8 mouse cellular contexts compared by ENCODE assay signal in the genomic region with DNA sequence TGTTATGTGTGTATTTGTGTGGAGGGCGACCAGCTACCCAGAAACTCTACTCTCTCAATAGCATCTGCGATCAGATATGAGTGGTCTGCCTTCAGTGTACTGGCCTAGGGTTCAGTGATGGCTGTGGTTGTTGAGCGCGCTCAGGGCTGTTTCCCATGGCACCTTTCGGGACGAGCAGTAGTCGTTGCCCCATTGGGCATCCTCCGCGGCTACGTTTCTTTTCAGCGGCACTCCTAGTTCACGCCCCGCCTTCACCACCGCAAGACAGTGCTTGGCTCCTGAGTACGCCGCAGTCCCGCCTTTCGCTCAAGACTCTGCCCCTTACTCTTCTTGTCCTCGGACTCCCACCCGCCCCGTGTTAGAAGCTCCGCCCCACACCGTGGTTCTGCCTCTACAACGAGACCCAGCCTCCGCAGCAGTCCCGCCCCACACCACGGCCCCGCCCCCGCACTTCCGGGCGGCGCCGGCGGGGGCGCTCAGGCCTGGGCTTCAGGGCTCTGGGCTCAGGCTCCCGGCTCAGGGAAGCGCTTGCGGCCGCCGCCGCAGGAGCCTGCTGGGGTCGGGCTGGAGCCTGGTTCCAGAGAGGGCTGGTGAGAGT. TPM values are rescaled to one million over a fixed set of nuclear protein-coding genes. Genes with fewer than 3 reads are reported as not detected.
DNase-seq lines count a peak whose midpoint lies in the region; ATAC-seq and TF ChIP-seq lines count a peak whose summit lies in the region.

Gene Axin1 (plus strand): TSS at position 450 of the 598 bp plus-strand sequence.

- no peak for TF ChIP-seq EP300 in heart, postnatal 0 days (IDR thresholded peaks at IDR 0.05; ENCODE audit: low read depth)

- H3K27ac ChIP-seq in forebrain, embryonic 12.5 days, result peak within 1 kb of the TSS; percentile 94
- peak within 1 kb of the TSS; percentile 95 for H3K27ac ChIP-seq in heart, postnatal 0 days (ENCODE audit: low read depth)
- peak within 1 kb of the TSS; percentile 86 for H3K27ac ChIP-seq in liver, embryonic 16.5 days (ENCODE audit: low read length)
- H3K27ac ChIP-seq in neural tube, embryonic 13.5 days (replicated peaks), result peak within 1 kb of the TSS; percentile 97
- H3K27ac ChIP-seq in testis, adult 2 months (ENCODE audit: control insufficient read depth, insufficient read depth, low read depth, low read length), result peak within 1 kb of the TSS; percentile 86

- H3K4me3 ChIP-seq in E14TG2a.4 (replicated peaks; ENCODE audit: low read length), result peak within 1 kb of the TSS; percentile 91
- peak within 1 kb of the TSS; percentile 94 for H3K4me3 ChIP-seq in forebrain, embryonic 12.5 days (replicated peaks)
- H3K4me3 ChIP-seq in heart, postnatal 0 days (ENCODE audit: low read depth, low read length), result peak within 1 kb of the TSS; percentile 63
- peak within 1 kb of the TSS; percentile 94 for H3K4me3 ChIP-seq in liver, embryonic 16.5 days (ENCODE audit: low read depth, low read length)
- H3K4me3 ChIP-seq in neural tube, embryonic 13.5 days, result peak within 1 kb of the TSS; percentile 95
- H3K4me3 ChIP-seq in testis, adult 2 months (ENCODE audit: control insufficient read depth, low read depth, low read length), result peak within 1 kb of the TSS; percentile 98

- peak within 1 kb of the TSS; percentile 91 for H3K4me2 ChIP-seq in forebrain, embryonic 12.5 days
- H3K4me2 ChIP-seq in heart, postnatal 0 days (ENCODE audit: low read depth, low read length), result peak within 1 kb of the TSS; percentile 78
- H3K4me2 ChIP-seq in liver, embryonic 16.5 days (ENCODE audit: low read depth, low read length), result peak within 1 kb of the TSS; percentile 97
- H3K4me2 ChIP-seq in neural tube, embryonic 13.5 days, result peak within 1 kb of the TSS; percentile 87

- no peaks in the 10 kb centered on the region for H3K27me3 ChIP-seq in E14TG2a.4 (ENCODE audit: insufficient read depth, low read length)
- H3K27me3 ChIP-seq in forebrain, embryonic 12.5 days, result no peaks in the 10 kb centered on the region
- H3K27me3 ChIP-seq in heart, postnatal 0 days (ENCODE audit: control insufficient read depth, insufficient read depth, low read length), result no peaks in the 10 kb centered on the region
- H3K27me3 ChIP-seq in liver, embryonic 16.5 days (ENCODE audit: control insufficient read depth, insufficient read depth, low read depth, low read length), result no peaks in the 10 kb centered on the region
- no peaks in the 10 kb centered on the region for H3K27me3 ChIP-seq in neural tube, embryonic 13.5 days
- H3K27me3 ChIP-seq in testis, adult 2 months (ENCODE audit: control insufficient read depth, insufficient read depth, low read length), result no peaks in the 10 kb centered on the region

- peak; percentile 91 for DNase-seq in c-Kit-positive CD71-positive TER-119-positive erythroid progenitor cells, embryonic 14.5 days (ENCODE audit: low spot score)
- DNase-seq in heart, postnatal 0 days (ENCODE audit: low spot score), result peak; percentile 95
- DNase-seq in kidney, postnatal 4 days, result peak; percentile 95 to 97

- no peaks in the 10 kb centered on the region for H3K9me3 ChIP-seq in E14TG2a.4 (ENCODE audit: low read length)
- no peaks in the 10 kb centered on the region for H3K9me3 ChIP-seq in forebrain, embryonic 12.5 days
- no peaks in the 10 kb centered on the region for H3K9me3 ChIP-seq in heart, postnatal 0 days (replicated peaks; ENCODE audit: control insufficient read depth, low read length)
- no peaks in the 10 kb centered on the region for H3K9me3 ChIP-seq in liver, embryonic 16.5 days (replicated peaks; ENCODE audit: control insufficient read depth, low read length)
- H3K9me3 ChIP-seq in neural tube, embryonic 13.5 days, result no peaks in the 10 kb centered on the region

- H3K36me3 ChIP-seq in E14TG2a.4 (ENCODE audit: insufficient read depth, low read length), result peaks cover 27% of the 10 kb centered on the region
- peaks cover 14% of the 10 kb centered on the region for H3K36me3 ChIP-seq in forebrain, embryonic 12.5 days (replicated peaks)
- H3K36me3 ChIP-seq in heart, postnatal 0 days (replicated peaks; ENCODE audit: control insufficient read depth, insufficient read depth, low read length), result peaks cover 8% of the 10 kb centered on the region
- peaks cover 6% of the 10 kb centered on the region; the same call in 1 of the 2 replicates for H3K36me3 ChIP-seq in liver, embryonic 16.5 days (ENCODE audit: control insufficient read depth, insufficient read depth)
- peaks cover 10% of the 10 kb centered on the region for H3K36me3 ChIP-seq in neural tube, embryonic 13.5 days
- no peaks in the 10 kb centered on the region; the same call in 1 of the 2 replicates for H3K36me3 ChIP-seq in testis, adult 2 months (ENCODE audit: control insufficient read depth, insufficient read depth, low read length)

- ATAC-seq in forebrain, embryonic 12.5 days (ENCODE audit: low FRiP score), result peak; percentile 96
- peak; percentile 97 for ATAC-seq in heart, postnatal 0 days (ENCODE audit: insufficient read depth, low read depth)
- ATAC-seq in liver, embryonic 16.5 days (ENCODE audit: low read depth), result peak; percentile 93
- peak; percentile 97 for ATAC-seq in neural tube, embryonic 13.5 days (ENCODE audit: low read depth)

- H3K4me1 ChIP-seq in E14TG2a.4 (replicated peaks; ENCODE audit: low read depth, low read length), result peaks cover 46% of the 10 kb centered on the region
- H3K4me1 ChIP-seq in forebrain, embryonic 12.5 days, result peaks cover 30% of the 10 kb centered on the region
- peaks cover 19% of the 10 kb centered on the region for H3K4me1 ChIP-seq in heart, postnatal 0 days (ENCODE audit: control insufficient read depth, insufficient read depth)
- peaks cover 19% of the 10 kb centered on the region for H3K4me1 ChIP-seq in liver, embryonic 16.5 days (ENCODE audit: control insufficient read depth, low read depth, low read length)
- peaks cover 29% of the 10 kb centered on the region for H3K4me1 ChIP-seq in neural tube, embryonic 13.5 days (replicated peaks)
- peaks cover 8% of the 10 kb centered on the region for H3K4me1 ChIP-seq in testis, adult 2 months (ENCODE audit: control insufficient read depth, insufficient read depth, low read length)

- H3K9ac ChIP-seq in forebrain, embryonic 12.5 days, result peak within 1 kb of the TSS; percentile 93
- H3K9ac ChIP-seq in heart, postnatal 0 days (replicated peaks; ENCODE audit: low read depth, low read length), result peak within 1 kb of the TSS; percentile 98
- peak within 1 kb of the TSS; percentile 93 for H3K9ac ChIP-seq in liver, embryonic 16.5 days (ENCODE audit: low read depth, low read length)
- peak within 1 kb of the TSS; percentile 99 for H3K9ac ChIP-seq in neural tube, embryonic 13.5 days

- peak; percentile 66 for TF ChIP-seq POLR2A in testis, adult 2 months (IDR thresholded peaks at IDR 0.05; ENCODE audit: control insufficient read depth, low read depth, low read length)

- TF ChIP-seq CTCF in E14TG2a.4 (conservative IDR thresholded peaks at IDR 0.05; ENCODE audit: low read length), result no peak
- TF ChIP-seq CTCF in heart, postnatal 0 days (IDR thresholded peaks at IDR 0.05; ENCODE audit: low read depth), result peak; percentile 52
- TF ChIP-seq CTCF in testis, adult 2 months (IDR thresholded peaks at IDR 0.05; ENCODE audit: control insufficient read depth, insufficient read depth, insufficient replicate concordance, low read depth, low read length), result 0 out of 2 replicates have a peak, but pooled peaks have one; percentile 9

- WGBS in forebrain, embryonic 12.5 days, result under 1% methylated on average over 40 of the region's 42 CpGs
- under 1% methylated on average over 41 of the region's 42 CpGs for WGBS in heart, postnatal 0 days
- WGBS in liver, embryonic 16.5 days (ENCODE audit: insufficient replicate concordance), result under 1% methylated on average over 42 of the region's 42 CpGs
- WGBS in neural tube, embryonic 13.5 days, result under 1% methylated on average over 42 of the region's 42 CpGs

RNA-seq across cellular contexts. Expression of gene Axin1, which starts in this region (rescaled TPM):
- polyA plus RNA-seq in forebrain, embryonic 12.5 days (2016; fragmentation: Nextera tagmentation; extraction: Ambion mirVana), result 12.0 and 13.1 TPM in 2 replicates
- total RNA-seq in heart, postnatal 0 days (2014; rRNA removed; ENCODE audit: low replicate concordance), result 15.9 and 21.2 TPM in 2 replicates
- polyA plus RNA-seq in heart, postnatal 0 days (2015; fragmentation: Nextera tagmentation; extraction: Ambion mirVana), result 3.3 and 4.2 TPM in 2 replicates
- 2.3 and 2.6 TPM in 2 replicates for polyA plus RNA-seq in liver, embryonic 16.5 days (2015; fragmentation: Nextera tagmentation; extraction: Ambion mirVana)
- polyA plus RNA-seq in neural tube, embryonic 13.5 days (2015; fragmentation: Nextera tagmentation; extraction: Ambion mirVana), result 7.1 and 11.6 TPM in 2 replicates
- 14.4 and 15.0 TPM in 2 replicates for polyA plus RNA-seq in testis, adult 2 months (2012; rRNA removed)

Comparison
In these comparisons a context has a peak if more than half of its experiments do, and no peak if none do; other contexts are left out.
1. Peak in every context shown above with its lines: DNase-seq, ATAC-seq, H3K4me3 ChIP-seq and H3K27ac ChIP-seq.